ENCODE assay signal across 20 mouse cellular contexts in the genomic region with DNA sequence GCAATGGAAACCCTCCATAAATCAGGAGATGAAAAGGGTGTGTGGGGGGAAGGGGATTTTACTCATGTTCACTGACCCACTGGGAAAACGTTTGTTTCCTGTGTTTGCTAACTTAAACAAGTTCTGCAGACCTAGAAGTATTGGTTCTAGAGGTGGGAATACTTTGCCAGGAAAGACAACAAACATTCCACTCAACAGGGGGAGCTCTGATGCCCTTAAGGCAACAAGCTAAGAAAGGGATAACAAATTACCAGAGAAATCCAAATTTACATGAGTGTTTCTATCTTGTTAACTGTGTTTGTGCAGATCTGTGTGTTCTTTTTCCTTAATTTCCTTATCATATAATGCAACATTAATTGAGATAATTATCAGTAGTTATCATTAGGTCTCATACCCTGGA. TPM values are rescaled to one million over a fixed set of nuclear protein-coding genes. Genes with fewer than 3 reads are reported as not detected.
DNase-seq lines count a peak whose midpoint lies in the region; ATAC-seq and TF ChIP-seq lines count a peak whose summit lies in the region.
"Had no signal": no experiment of that assay in that cellular context is flagged by ENCODE, and none has a peak within 500 bp of the region (broad histone marks: within the 10 kb centered on the region; RNA-seq: fewer than 3 reads in every experiment).

No protein-coding gene starts in this region.

- H3K79me2 ChIP-seq in heart, adult 2 months (replicated peaks; ENCODE audit: control insufficient read depth, insufficient read depth, low read length), result no peaks in the 10 kb centered on the region

- H3K4me2 ChIP-seq in heart, embryonic 12.5 days, result no peak overlapping the region
- H3K4me2 ChIP-seq in forebrain, embryonic 11.5 days (ENCODE audit: low read depth, low read length, severe bottlenecking), result no peak overlapping the region
- H3K4me2 ChIP-seq: embryonic facial prominence, embryonic 13.5 days; heart, embryonic 13.5 days; hindbrain, embryonic 15.5 days had no signal

- H3K27ac ChIP-seq in heart, adult 2 months, result no peak overlapping the region
- no peak overlapping the region for H3K27ac ChIP-seq in heart, embryonic 12.5 days (ENCODE audit: poor library complexity, severe bottlenecking)
- H3K27ac ChIP-seq in layer of hippocampus, adult 2 months, result no peak overlapping the region
- no peak overlapping the region for H3K27ac ChIP-seq in forebrain, embryonic 11.5 days (ENCODE audit: low read depth, low read length)
- H3K27ac ChIP-seq: embryonic facial prominence, embryonic 13.5 days; heart, embryonic 13.5 days; hindbrain, embryonic 15.5 days had no signal

- no peak overlapping the region for H3K4me3 ChIP-seq in heart, adult 2 months
- no peak overlapping the region for H3K4me3 ChIP-seq in heart, embryonic 12.5 days
- H3K4me3 ChIP-seq in layer of hippocampus, adult 2 months, result no peak overlapping the region
- no peak overlapping the region for H3K4me3 ChIP-seq in E14TG2a.4 (replicated peaks; ENCODE audit: low read length)
- H3K4me3 ChIP-seq in forebrain, embryonic 11.5 days (ENCODE audit: low read depth, low read length), result no peak overlapping the region
- H3K4me3 ChIP-seq: embryonic facial prominence, embryonic 13.5 days; heart, embryonic 13.5 days; hindbrain, embryonic 15.5 days had no signal

- DNase-seq in heart, adult 2 months, result no peak
- DNase-seq in layer of hippocampus, adult 2 months (ENCODE audit: low spot score in 2 of 2), result no peak
- no peak for DNase-seq in layer of hippocampus, adult 9-11 months
- DNase-seq in ZHBTc4 (ENCODE audit: low read depth, low spot score), result peak; percentile 53
- no peak for DNase-seq in frontal cortex, postnatal 10 days (ENCODE audit: low spot score in 2 of 2)
- DNase-seq in forebrain, embryonic 11.5 days (ENCODE audit: low spot score), result no peak
- DNase-seq: adrenal gland, adult 8-10 months; cerebellum, adult 11 months; cerebellum, adult 9-10 months; cerebellum, postnatal 25 days; gastrocnemius, postnatal 10 days; heart, postnatal 36 days; kidney, adult 18-20 months had no signal

- no peaks in the 10 kb centered on the region for H3K36me3 ChIP-seq in heart, adult 2 months (ENCODE audit: control insufficient read depth, insufficient read depth, low read length)
- H3K36me3 ChIP-seq in heart, embryonic 12.5 days, result no peaks in the 10 kb centered on the region
- H3K36me3 ChIP-seq in E14TG2a.4 (ENCODE audit: insufficient read depth, low read length), result no peaks in the 10 kb centered on the region
- H3K36me3 ChIP-seq in forebrain, embryonic 11.5 days (ENCODE audit: control insufficient read depth, insufficient read depth, low read length), result no peaks in the 10 kb centered on the region
- H3K36me3 ChIP-seq: embryonic facial prominence, embryonic 13.5 days; G1E; heart, embryonic 13.5 days; hindbrain, embryonic 15.5 days had no signal

- TF ChIP-seq EP300 in heart, adult 2 months (IDR thresholded peaks at IDR 0.05; ENCODE audit: insufficient read depth, low read depth, low read length), result no peak

- 14% methylated on average over 1 of the region's 1 CpGs for WGBS in heart, adult 2 months
- WGBS in heart, embryonic 12.5 days, result 9% methylated on average over 1 of the region's 1 CpGs
- 33% methylated on average over 1 of the region's 1 CpGs for WGBS in forebrain, embryonic 11.5 days

- H3K27me3 ChIP-seq in heart, adult 2 months (ENCODE audit: control insufficient read depth, insufficient read depth, low read length), result no peaks in the 10 kb centered on the region
- H3K27me3 ChIP-seq in heart, embryonic 12.5 days (replicated peaks), result no peaks in the 10 kb centered on the region
- H3K27me3 ChIP-seq in E14TG2a.4 (ENCODE audit: insufficient read depth, low read length), result 0 out of 2 replicates have a peak, but pooled peaks cover 5% of the 10 kb centered on the region
- no peaks in the 10 kb centered on the region for H3K27me3 ChIP-seq in forebrain, embryonic 11.5 days (ENCODE audit: control insufficient read depth, insufficient read depth, low read length)
- H3K27me3 ChIP-seq: embryonic facial prominence, embryonic 13.5 days; heart, embryonic 13.5 days; hindbrain, embryonic 15.5 days had no signal

- intact Hi-C loops in heart, adult 2 months (cut with DNase I), result no loop called here

- peak; percentile 51 for TF ChIP-seq CTCF in heart, adult 2 months (IDR thresholded peaks at IDR 0.05)
- peak; percentile 39 for TF ChIP-seq CTCF in layer of hippocampus, adult 2 months (conservative IDR thresholded peaks at IDR 0.05)
- TF ChIP-seq CTCF in E14TG2a.4 (conservative IDR thresholded peaks at IDR 0.05; ENCODE audit: low read length), result peak; percentile 28

- ATAC-seq in heart, embryonic 12.5 days (ENCODE audit: insufficient number of reproducible peaks, low FRiP score), result no peak
- no peak for ATAC-seq in forebrain, embryonic 11.5 days (replicated peaks; ENCODE audit: low FRiP score)
- ATAC-seq: forebrain, embryonic 14.5 days had no signal

- H3K9me3 ChIP-seq in heart, embryonic 12.5 days (replicated peaks), result 0 out of 2 replicates have a peak, but pooled peaks cover 10% of the 10 kb centered on the region
- no peaks in the 10 kb centered on the region for H3K9me3 ChIP-seq in E14TG2a.4 (ENCODE audit: low read length)
- no peaks in the 10 kb centered on the region; the same call in 1 of the 2 replicates for H3K9me3 ChIP-seq in forebrain, embryonic 11.5 days (ENCODE audit: control insufficient read depth, low read length)
- H3K9me3 ChIP-seq: embryonic facial prominence, embryonic 13.5 days; G1E; heart, embryonic 13.5 days; hindbrain, embryonic 15.5 days had no signal

- no peak for TF ChIP-seq POLR2A in heart, adult 2 months (IDR thresholded peaks at IDR 0.05; ENCODE audit: insufficient read depth, low read depth, low read length)

- H3K4me1 ChIP-seq in heart, adult 2 months (ENCODE audit: control insufficient read depth, insufficient read depth, low read length), result peaks cover 1% of the 10 kb centered on the region; the same call in 1 of the 2 replicates
- H3K4me1 ChIP-seq in heart, embryonic 12.5 days (replicated peaks), result peaks cover 6% of the 10 kb centered on the region; the same call in 1 of the 2 replicates
- peaks cover 14% of the 10 kb centered on the region for H3K4me1 ChIP-seq in E14TG2a.4 (replicated peaks; ENCODE audit: low read depth, low read length)
- H3K4me1 ChIP-seq in forebrain, embryonic 11.5 days (replicated peaks; ENCODE audit: control insufficient read depth, insufficient read depth, low read length), result no peaks in the 10 kb centered on the region

- no peak overlapping the region for H3K9ac ChIP-seq in heart, adult 2 months (ENCODE audit: low read depth, low read length)
- no peak overlapping the region for H3K9ac ChIP-seq in heart, embryonic 12.5 days
- no peak overlapping the region for H3K9ac ChIP-seq in forebrain, embryonic 11.5 days (ENCODE audit: low read length)
- H3K9ac ChIP-seq: embryonic facial prominence, embryonic 13.5 days; heart, embryonic 13.5 days; hindbrain, embryonic 15.5 days had no signal

RNA-seq across cellular contexts. Expression of gene Pitpnb, which starts 4.8 kb away (rescaled TPM):
- total RNA-seq in heart, adult 2 months (2021), result 10 to 100 TPM; 39.4 to 41.9 TPM
- 32.4 and 41.1 TPM in 2 replicates for polyA plus RNA-seq in heart, adult 2 months (2012; rRNA removed)
- polyA plus RNA-seq in heart, embryonic 12.5 days (2016; fragmentation: Nextera tagmentation; extraction: Ambion mirVana), result 79.9 and 84.3 TPM in 2 replicates
- total RNA-seq in layer of hippocampus, adult 2 months (2021), result 10 to 100 TPM; 80.2 to 82.3 TPM
- 129 and 132 TPM in 2 replicates for polyA plus RNA-seq in forebrain, embryonic 11.5 days (2014; fragmentation: Nextera tagmentation; extraction: Ambion mirVana)
